Mouse (Mus musculus): ENCODE results near the gene Prune2. TPM values are rescaled to one million over a fixed set of nuclear protein-coding genes. Genes with fewer than 3 reads are reported as not detected.

The Prune2 gene
- polyA plus RNA-seq, 1 experiment from 2014 or later = 1.2 TPM

DNA sequence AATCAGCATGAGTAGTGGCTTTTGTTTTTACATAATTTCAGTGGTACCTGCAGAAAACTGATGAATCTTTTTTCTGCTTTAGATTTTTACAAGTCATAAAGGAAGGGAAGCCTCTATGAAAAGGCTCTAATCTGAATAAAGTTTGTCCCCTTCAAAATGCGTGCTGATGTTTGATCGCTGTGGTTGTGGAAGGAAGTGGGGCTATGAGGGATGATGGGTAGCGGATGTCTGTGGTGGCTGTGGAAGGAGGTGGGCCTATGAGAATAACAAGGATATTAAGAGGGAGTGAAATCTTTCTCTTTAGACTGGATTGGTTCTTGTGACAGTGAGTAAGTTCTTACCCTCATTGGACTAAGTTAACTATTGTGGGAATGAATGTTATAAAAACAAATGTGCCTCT lies 23.0 kb downstream of the Prune2 start:
- Histone ChIP-seq H3K36me3 (ENCODE audit: control insufficient read depth, insufficient read depth, low read length) (no peaks in the 10 kb centered on the region), H3K4me2 (ENCODE audit: low read depth, low read length, severe bottlenecking) (no peak overlapping the region), H3K4me1 (replicated peaks; ENCODE audit: control insufficient read depth, insufficient read depth, low read length) (no peaks in the 10 kb centered on the region), H3K27me3 (ENCODE audit: control insufficient read depth, insufficient read depth, low read length) (no peaks in the 10 kb centered on the region), H3K4me3 (ENCODE audit: low read depth, low read length) (no peak overlapping the region), H3K9ac (ENCODE audit: low read length) (no peak overlapping the region), H3K27ac (ENCODE audit: low read depth, low read length) (no peak overlapping the region), H3K9me3 (ENCODE audit: control insufficient read depth, low read length) (no peaks in the 10 kb centered on the region)
- ATAC-seq (replicated peaks; ENCODE audit: low FRiP score) (no peak), DNase-seq (ENCODE audit: low spot score) (no peak)
- WGBS = 97% methylated on average over 3 of the region's 3 CpGs

DNA sequence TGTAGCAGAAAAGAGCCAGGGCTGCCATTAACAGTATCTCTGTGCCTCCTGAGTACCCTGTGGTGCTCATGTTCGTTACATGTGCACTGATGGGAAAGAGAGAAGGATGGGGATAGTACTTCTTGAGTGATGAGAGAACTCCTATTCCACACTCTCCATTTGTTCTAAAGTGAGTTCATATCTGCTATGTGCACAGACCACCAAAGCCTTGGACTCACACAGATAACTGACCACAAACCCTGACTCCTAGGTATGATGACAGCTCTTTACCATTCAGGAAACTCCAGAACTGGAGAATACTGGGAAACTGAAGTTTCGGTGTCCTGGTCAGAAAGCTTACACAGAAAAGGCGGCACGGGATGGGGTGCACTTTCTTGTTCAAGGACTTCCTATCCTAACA lies 25.8 kb downstream of the Prune2 start:
- Histone ChIP-seq H3K4me3 (ENCODE audit: low read depth, low read length) (no peak overlapping the region), H3K4me2 (ENCODE audit: low read depth, low read length, severe bottlenecking) (no peak overlapping the region), H3K36me3 (ENCODE audit: control insufficient read depth, insufficient read depth, low read length) (no peaks in the 10 kb centered on the region), H3K27ac (ENCODE audit: low read depth, low read length) (no peak overlapping the region), H3K9me3 (ENCODE audit: control insufficient read depth, low read length) (no peaks in the 10 kb centered on the region), H3K4me1 (replicated peaks; ENCODE audit: control insufficient read depth, insufficient read depth, low read length) (no peaks in the 10 kb centered on the region), H3K9ac (ENCODE audit: low read length) (no peak overlapping the region), H3K27me3 (ENCODE audit: control insufficient read depth, insufficient read depth, low read length) (no peaks in the 10 kb centered on the region)
- no peak for ATAC-seq (replicated peaks; ENCODE audit: low FRiP score)
- 91% methylated on average over 4 of the region's 4 CpGs for WGBS
- no peak for DNase-seq (ENCODE audit: low spot score)

DNA sequence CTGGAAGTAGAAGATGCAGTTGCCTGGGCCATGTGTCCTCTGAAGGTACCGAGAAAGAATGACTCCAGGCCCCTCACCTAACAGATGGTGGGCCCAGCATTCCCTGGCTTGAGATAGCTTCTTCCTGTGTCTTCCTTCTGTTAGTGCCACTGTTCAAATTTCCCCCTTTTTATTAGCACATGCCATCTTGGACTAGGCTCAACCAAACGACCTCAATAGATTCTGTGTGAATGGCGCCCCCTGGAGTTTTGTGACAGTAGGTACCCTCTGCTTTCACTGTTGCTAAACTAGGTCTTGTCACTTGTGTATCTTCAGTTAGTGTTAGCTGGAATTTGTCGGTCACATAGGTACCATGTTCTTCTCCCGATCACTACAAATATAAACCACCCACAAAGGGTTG lies 29.0 kb downstream of the Prune2 start:
- no peaks in the 10 kb centered on the region for H3K9me3 ChIP-seq (ENCODE audit: control insufficient read depth, low read length)
- H3K4me1 ChIP-seq (replicated peaks; ENCODE audit: control insufficient read depth, insufficient read depth, low read length) = no peaks in the 10 kb centered on the region
- H3K9ac ChIP-seq (ENCODE audit: low read length) = no peak overlapping the region
- DNase-seq (ENCODE audit: low spot score) (peak; percentile 54), ATAC-seq (replicated peaks; ENCODE audit: low FRiP score) (no peak)
- H3K4me3 ChIP-seq (ENCODE audit: low read depth, low read length) = no peak overlapping the region
- H3K27me3 ChIP-seq (ENCODE audit: control insufficient read depth, insufficient read depth, low read length) = no peaks in the 10 kb centered on the region
- H3K4me2 ChIP-seq (ENCODE audit: low read depth, low read length, severe bottlenecking) = no peak overlapping the region
- no peak overlapping the region for H3K27ac ChIP-seq (ENCODE audit: low read depth, low read length)
- 47% methylated on average over 5 of the region's 5 CpGs for WGBS
- no peaks in the 10 kb centered on the region for H3K36me3 ChIP-seq (ENCODE audit: control insufficient read depth, insufficient read depth, low read length)

DNA sequence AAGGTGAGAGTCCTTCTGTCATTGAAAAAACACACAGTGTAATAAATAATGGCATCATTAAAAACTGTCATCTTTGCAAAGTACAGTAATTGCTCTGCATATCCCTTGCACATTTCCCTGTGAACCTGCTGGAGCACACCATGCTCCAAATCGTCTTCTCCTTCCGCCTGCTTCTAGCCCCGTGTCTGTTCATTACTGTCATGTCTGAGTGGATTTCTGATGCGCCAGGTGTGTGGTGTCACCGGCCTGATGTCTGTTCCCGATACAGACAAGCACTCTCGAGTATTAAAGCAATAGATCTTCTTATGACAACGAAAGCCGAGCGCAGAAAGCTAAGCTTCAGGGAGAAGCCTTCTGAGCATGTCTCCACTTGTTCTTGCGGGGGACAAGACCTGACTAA lies 32.1 kb downstream of the Prune2 start:
- DNase-seq (ENCODE audit: low spot score) = no peak

DNA sequence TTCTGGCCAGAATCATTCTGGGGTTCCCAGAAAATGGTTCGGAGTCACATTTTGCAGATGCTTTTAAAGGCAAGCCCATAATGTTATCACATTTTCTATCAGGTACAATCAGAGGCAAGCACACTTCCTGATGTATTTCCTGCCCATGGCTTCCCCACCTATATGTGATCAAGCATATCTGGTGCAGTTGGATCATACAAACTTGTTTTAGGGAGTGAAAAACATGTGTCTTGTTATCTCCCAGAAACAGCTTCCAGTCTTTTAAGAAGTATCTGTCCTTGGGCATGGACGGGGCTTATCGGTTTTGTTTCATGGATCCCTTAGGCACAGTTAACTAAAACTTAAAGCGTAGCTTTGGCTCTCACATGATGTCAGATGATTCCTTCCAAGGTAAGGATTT lies 36.2 kb downstream of the Prune2 start:
- DNase-seq (ENCODE audit: low spot score) (no peak), ATAC-seq (replicated peaks; ENCODE audit: low FRiP score) (no peak)
- Histone ChIP-seq H3K27ac (ENCODE audit: low read depth, low read length) (no peak overlapping the region), H3K36me3 (ENCODE audit: control insufficient read depth, insufficient read depth, low read length) (no peaks in the 10 kb centered on the region), H3K27me3 (ENCODE audit: control insufficient read depth, insufficient read depth, low read length) (no peaks in the 10 kb centered on the region), H3K4me1 (replicated peaks; ENCODE audit: control insufficient read depth, insufficient read depth, low read length) (no peaks in the 10 kb centered on the region), H3K4me3 (ENCODE audit: low read depth, low read length) (no peak overlapping the region), H3K9ac (ENCODE audit: low read length) (no peak overlapping the region), H3K4me2 (ENCODE audit: low read depth, low read length, severe bottlenecking) (no peak overlapping the region), H3K9me3 (ENCODE audit: control insufficient read depth, low read length) (no peaks in the 10 kb centered on the region)
- 79% methylated on average over 4 of the region's 4 CpGs for WGBS

More for the DNA sequence above, 32.1 kb downstream of the Prune2 start:
- ATAC-seq (replicated peaks; ENCODE audit: low FRiP score) = no peak
- Histone ChIP-seq H3K9me3 (ENCODE audit: control insufficient read depth, low read length) (no peaks in the 10 kb centered on the region), H3K4me3 (ENCODE audit: low read depth, low read length) (no peak overlapping the region), H3K36me3 (ENCODE audit: control insufficient read depth, insufficient read depth, low read length) (no peaks in the 10 kb centered on the region), H3K27me3 (ENCODE audit: control insufficient read depth, insufficient read depth, low read length) (no peaks in the 10 kb centered on the region), H3K4me1 (replicated peaks; ENCODE audit: control insufficient read depth, insufficient read depth, low read length) (no peaks in the 10 kb centered on the region), H3K27ac (ENCODE audit: low read depth, low read length) (no peak overlapping the region), H3K4me2 (ENCODE audit: low read depth, low read length, severe bottlenecking) (no peak overlapping the region), H3K9ac (ENCODE audit: low read length) (no peak overlapping the region)
- WGBS = 88% methylated on average over 11 of the region's 11 CpGs

- DNase-seq (ENCODE audit: low spot score) (no peak), ATAC-seq (replicated peaks; ENCODE audit: low FRiP score) (no peak)
- no peaks in the 10 kb centered on the region for H3K27me3 ChIP-seq (ENCODE audit: control insufficient read depth, insufficient read depth, low read length)
- WGBS = 86% methylated on average over 8 of the region's 8 CpGs
- H3K4me2 ChIP-seq (ENCODE audit: low read depth, low read length, severe bottlenecking) = no peak overlapping the region
- no peaks in the 10 kb centered on the region for H3K9me3 ChIP-seq (ENCODE audit: control insufficient read depth, low read length)
- H3K36me3 ChIP-seq (ENCODE audit: control insufficient read depth, insufficient read depth, low read length) = no peaks in the 10 kb centered on the region
- no peak overlapping the region for H3K4me3 ChIP-seq (ENCODE audit: low read depth, low read length)
- no peak overlapping the region for H3K9ac ChIP-seq (ENCODE audit: low read length)
- no peak overlapping the region for H3K27ac ChIP-seq (ENCODE audit: low read depth, low read length)
- no peaks in the 10 kb centered on the region for H3K4me1 ChIP-seq (replicated peaks; ENCODE audit: control insufficient read depth, insufficient read depth, low read length)
Measured at GRCm38 (mm10) chr19:16994260-16994659, 38.3 kb downstream of the Prune2 start.

- H3K27ac ChIP-seq (ENCODE audit: low read depth, low read length) = no peak overlapping the region
- no peaks in the 10 kb centered on the region for H3K4me1 ChIP-seq (replicated peaks; ENCODE audit: control insufficient read depth, insufficient read depth, low read length)
- DNase-seq (ENCODE audit: low spot score) (no peak), ATAC-seq (replicated peaks; ENCODE audit: low FRiP score) (no peak)
- no peaks in the 10 kb centered on the region for H3K9me3 ChIP-seq (ENCODE audit: control insufficient read depth, low read length)
- no peak overlapping the region for H3K4me3 ChIP-seq (ENCODE audit: low read depth, low read length)
- WGBS = 90% methylated on average over 7 of the region's 7 CpGs
- no peaks in the 10 kb centered on the region for H3K36me3 ChIP-seq (ENCODE audit: control insufficient read depth, insufficient read depth, low read length)
- no peak overlapping the region for H3K9ac ChIP-seq (ENCODE audit: low read length)
- no peaks in the 10 kb centered on the region for H3K27me3 ChIP-seq (ENCODE audit: control insufficient read depth, insufficient read depth, low read length)
- no peak overlapping the region for H3K4me2 ChIP-seq (ENCODE audit: low read depth, low read length, severe bottlenecking)
Measured at GRCm38 (mm10) chr19:16997915-16998314, 42.0 kb downstream of the Prune2 start.

- whole genome bisulfite sequencing = 75% methylated on average over 17 of the region's 17 CpGs
- H3K36me3 ChIP-seq (ENCODE audit: control insufficient read depth, insufficient read depth, low read length) = no peaks in the 10 kb centered on the region
- H3K9ac ChIP-seq (ENCODE audit: low read length) = no peak overlapping the region
- H3K27me3 ChIP-seq (ENCODE audit: control insufficient read depth, insufficient read depth, low read length) = no peaks in the 10 kb centered on the region
- H3K4me2 ChIP-seq (ENCODE audit: low read depth, low read length, severe bottlenecking) = no peak overlapping the region
- DNase-seq (ENCODE audit: low spot score) = no peak
- no peak overlapping the region for H3K27ac ChIP-seq (ENCODE audit: low read depth, low read length)
- H3K4me3 ChIP-seq (ENCODE audit: low read depth, low read length) = no peak overlapping the region
- no peaks in the 10 kb centered on the region; the same call in 1 of the 2 replicates for H3K4me1 ChIP-seq (replicated peaks; ENCODE audit: control insufficient read depth, insufficient read depth, low read length)
- H3K9me3 ChIP-seq (ENCODE audit: control insufficient read depth, low read length) = no peaks in the 10 kb centered on the region
- no peak for ATAC-seq (replicated peaks; ENCODE audit: low FRiP score)
Measured at GRCm38 (mm10) chr19:17006220-17006907, 50.4 kb downstream of the Prune2 start.

DNA sequence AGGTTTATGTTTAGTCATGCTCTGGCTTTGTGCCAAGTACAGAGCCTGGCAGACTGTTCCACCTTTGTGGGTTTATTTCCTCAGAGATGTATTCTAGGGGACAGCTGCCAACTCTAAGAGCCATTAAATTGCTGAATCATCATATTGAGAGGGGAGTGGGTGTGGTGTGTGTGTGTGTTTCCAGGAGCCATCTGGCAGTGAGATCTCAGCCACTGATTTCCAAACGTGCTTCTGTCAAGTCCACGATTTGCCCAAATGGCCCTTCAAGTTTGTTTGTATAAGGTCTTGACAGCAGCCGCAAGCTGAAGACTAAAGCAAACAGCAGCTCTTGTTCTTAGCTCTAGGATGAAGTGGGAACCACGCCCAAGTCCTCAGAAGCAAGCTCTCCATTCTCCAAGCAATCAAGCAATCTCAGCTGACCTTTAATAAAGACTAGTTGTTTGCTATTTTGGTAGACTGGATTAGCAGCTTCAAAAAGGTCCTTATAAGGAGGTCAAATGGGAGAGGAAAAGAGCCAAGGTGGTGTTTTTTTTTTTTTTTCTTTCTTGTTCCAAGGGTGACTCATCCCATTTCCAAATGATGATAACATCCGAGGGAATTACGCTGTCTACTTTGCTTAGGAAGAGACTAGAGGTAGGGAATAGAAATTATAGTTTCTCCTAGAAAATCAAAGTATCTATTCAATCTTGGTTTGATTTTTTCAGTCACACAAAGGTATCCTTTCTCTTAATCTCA lies 55.5 kb downstream of the Prune2 start:
- Histone ChIP-seq H3K9ac (ENCODE audit: low read length) (no peak overlapping the region), H3K9me3 (ENCODE audit: control insufficient read depth, low read length) (no peaks in the 10 kb centered on the region), H3K4me1 (replicated peaks; ENCODE audit: control insufficient read depth, insufficient read depth, low read length) (no peaks in the 10 kb centered on the region; the same call in 1 of the 2 replicates), H3K27me3 (ENCODE audit: control insufficient read depth, insufficient read depth, low read length) (no peaks in the 10 kb centered on the region), H3K36me3 (ENCODE audit: control insufficient read depth, insufficient read depth, low read length) (no peaks in the 10 kb centered on the region), H3K4me3 (ENCODE audit: low read depth, low read length) (no peak overlapping the region), H3K27ac (ENCODE audit: low read depth, low read length) (no peak overlapping the region), H3K4me2 (ENCODE audit: low read depth, low read length, severe bottlenecking) (no peak overlapping the region)
- ATAC-seq (replicated peaks; ENCODE audit: low FRiP score) = no peak
- DNase-seq (ENCODE audit: low spot score) = no peak
- 62% methylated on average over 6 of the region's 6 CpGs for WGBS
